Mouse (Mus musculus): ENCODE measurements around the gene Speer4c. TPM values are rescaled to one million over a fixed set of nuclear protein-coding genes. Genes with fewer than 3 reads are reported as not detected.
"Not testable (repeated sequence)": the region's sequence is repeated elsewhere in the genome, so short reads cannot be mapped to it uniquely, and the experiment has no call there.

Gene Speer4c
- not detected in 2 replicates for polyA plus RNA-seq (2015; fragmentation: Nextera tagmentation; extraction: Ambion mirVana)

DNA sequence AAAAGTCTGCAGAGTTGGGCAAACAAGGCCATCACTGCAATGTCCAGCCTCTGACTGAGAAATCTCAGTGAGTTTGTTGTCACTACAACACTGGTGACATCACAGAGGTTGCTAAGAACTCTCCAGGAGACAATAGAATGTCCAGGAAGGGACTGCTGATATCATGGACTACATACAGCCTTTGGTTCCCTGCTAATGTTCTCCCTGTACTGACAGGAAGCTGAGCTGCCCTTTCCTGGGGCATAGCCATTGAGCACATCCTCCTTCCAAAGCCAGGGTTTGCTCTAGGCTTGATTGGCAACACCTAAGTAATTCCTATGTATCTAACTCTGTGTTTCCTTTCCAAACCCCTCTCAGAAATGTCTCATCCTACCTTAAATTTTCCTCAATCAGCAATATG lies at the start of gene Speer4c:
Gene Speer4c, minus strand, starts transcription at position 101 of the 400 bp plus-strand sequence.
- not testable (repeated sequence) for H3K27me3 ChIP-seq (ENCODE audit: insufficient read depth, low read length); H3K36me3 ChIP-seq (ENCODE audit: insufficient read depth, low read length); H3K9ac ChIP-seq (ENCODE audit: low read depth, low read length); H3K4me1 ChIP-seq (replicated peaks; ENCODE audit: insufficient read depth, low read length); DNase-seq (ENCODE audit: low spot score); H3K9me3 ChIP-seq (replicated peaks; ENCODE audit: low read length); H3K27ac ChIP-seq; H3K4me2 ChIP-seq (ENCODE audit: low read length); ATAC-seq (replicated peaks; ENCODE audit: low FRiP score, low read depth); H3K4me3 ChIP-seq (replicated peaks; ENCODE audit: low read depth, low read length)

DNA sequence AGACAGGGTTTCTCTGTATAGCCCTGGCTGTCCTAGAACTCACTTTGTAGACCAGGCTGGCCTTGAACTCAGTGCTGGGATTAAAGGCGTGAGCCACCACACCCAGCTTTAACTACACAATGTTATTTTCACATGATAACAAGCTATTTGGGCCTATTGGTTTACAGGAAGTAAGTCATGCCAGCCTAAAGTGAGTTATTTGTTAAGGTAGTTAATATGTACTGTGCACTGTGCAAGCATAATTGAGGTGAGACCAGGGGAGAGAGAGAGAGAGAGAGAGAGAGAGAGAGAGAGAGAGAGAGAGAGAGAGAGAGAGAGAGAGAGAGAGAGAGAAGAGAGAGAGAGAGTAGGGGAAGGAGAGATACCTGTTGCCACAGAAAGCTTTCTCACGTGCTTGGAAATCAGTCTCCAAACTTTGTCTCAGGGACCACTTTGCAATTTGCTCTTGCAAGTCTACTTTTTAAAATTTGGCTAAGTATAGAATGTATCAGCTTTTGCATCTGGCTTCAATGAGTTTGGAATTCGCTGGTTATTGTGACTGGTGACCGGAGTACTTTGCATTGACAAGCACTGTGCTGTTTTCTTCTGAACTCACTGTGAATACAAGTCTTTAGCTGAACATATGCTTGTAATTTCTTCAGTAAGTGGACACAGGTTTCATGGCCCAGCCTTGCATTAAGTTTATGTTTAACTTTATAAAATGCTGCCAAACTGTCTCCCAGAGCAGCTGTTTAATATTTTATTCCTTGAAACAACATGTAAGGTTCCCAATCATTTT lies 33.6 kb upstream of the Speer4c start:
- Histone ChIP-seq H3K4me3 (replicated peaks; ENCODE audit: low read depth, low read length) (no peak overlapping the region), H3K36me3 (ENCODE audit: insufficient read depth, low read length) (no peaks in the 10 kb centered on the region), H3K27ac (no peak overlapping the region), H3K4me1 (replicated peaks; ENCODE audit: insufficient read depth, low read length) (no peaks in the 10 kb centered on the region), H3K9ac (ENCODE audit: low read depth, low read length) (no peak overlapping the region), H3K9me3 (replicated peaks; ENCODE audit: low read length) (no peaks in the 10 kb centered on the region), H3K4me2 (ENCODE audit: low read length) (no peak overlapping the region), H3K27me3 (ENCODE audit: insufficient read depth, low read length) (no peaks in the 10 kb centered on the region)
- ATAC-seq (replicated peaks; ENCODE audit: low FRiP score, low read depth): no peak
- no peak for TF ChIP-seq CTCF (IDR thresholded peaks at IDR 0.05; ENCODE audit: low read depth)
- 65% methylated on average over 4 of the region's 4 CpGs for WGBS
- no peak for DNase-seq (ENCODE audit: low spot score)

DNA sequence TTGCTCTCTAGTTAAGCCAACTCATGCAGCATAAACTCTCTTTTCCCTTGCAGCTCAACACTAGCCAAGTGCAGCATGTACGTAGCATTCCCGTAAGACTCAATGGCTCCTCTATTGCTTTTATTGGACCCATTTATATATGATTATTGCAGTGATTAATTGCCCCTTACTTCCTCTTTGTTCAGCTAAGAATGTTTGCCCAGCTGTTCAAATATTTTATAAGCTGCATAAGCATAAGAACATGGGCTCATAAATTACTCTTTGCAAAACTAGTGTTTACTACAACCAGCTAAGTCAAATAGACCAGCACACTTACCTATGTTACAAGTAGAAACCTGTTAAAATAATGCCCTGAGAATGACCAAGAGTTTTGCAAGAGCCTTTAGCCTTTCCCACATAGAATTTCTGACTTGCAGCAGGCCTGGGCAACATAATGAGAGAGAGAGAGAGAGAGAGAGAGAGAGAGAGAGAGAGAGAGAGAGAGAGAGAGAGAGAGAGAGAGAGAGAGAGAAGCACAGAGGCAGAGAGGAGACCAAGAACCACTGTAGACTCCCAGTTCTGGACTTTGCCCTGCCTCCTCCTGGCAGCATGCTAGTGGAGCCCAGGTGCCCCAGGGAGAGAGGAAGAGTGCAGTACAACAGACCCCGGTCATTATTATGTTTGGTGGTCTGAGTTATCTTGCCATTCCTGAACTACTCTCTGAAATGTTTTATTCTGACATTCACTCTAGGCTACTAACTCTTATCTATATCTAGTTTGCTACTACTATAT lies 20.2 kb upstream of the Speer4c start:
- 47% methylated on average over 3 of the region's 3 CpGs for WGBS
- H3K4me1 ChIP-seq (replicated peaks; ENCODE audit: insufficient read depth, low read length): no peaks in the 10 kb centered on the region
- H3K4me2 ChIP-seq (ENCODE audit: low read length): no peak overlapping the region
- H3K27ac ChIP-seq: no peak overlapping the region
- no peak for TF ChIP-seq CTCF (IDR thresholded peaks at IDR 0.05; ENCODE audit: low read depth)
- no peak overlapping the region for H3K9ac ChIP-seq (ENCODE audit: low read depth, low read length)
- no peaks in the 10 kb centered on the region for H3K36me3 ChIP-seq (ENCODE audit: insufficient read depth, low read length)
- ATAC-seq (replicated peaks; ENCODE audit: low FRiP score, low read depth) (no peak), DNase-seq (ENCODE audit: low spot score) (peak; percentile 87)
- H3K27me3 ChIP-seq (ENCODE audit: insufficient read depth, low read length): no peaks in the 10 kb centered on the region
- H3K4me3 ChIP-seq (replicated peaks; ENCODE audit: low read depth, low read length): no peak overlapping the region
- no peaks in the 10 kb centered on the region for H3K9me3 ChIP-seq (replicated peaks; ENCODE audit: low read length)

DNA sequence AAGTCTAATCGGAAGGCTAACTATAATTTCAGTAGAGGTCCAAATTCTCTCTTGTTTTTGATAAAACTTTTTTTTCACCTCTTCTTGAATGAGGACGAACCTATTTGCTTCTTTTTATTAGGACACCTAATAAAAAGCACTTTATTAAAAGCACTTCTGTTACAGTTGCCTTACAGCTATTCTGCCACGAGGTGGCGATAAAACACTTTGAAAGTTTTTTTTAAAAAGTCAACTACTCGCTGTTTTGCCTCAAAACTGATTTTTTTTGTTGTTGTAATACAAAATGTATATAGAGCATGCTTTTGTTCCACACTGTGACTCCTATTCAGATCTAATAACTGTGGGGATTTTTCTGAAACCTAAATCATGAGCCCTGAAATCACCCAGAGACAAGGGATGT lies 11.2 kb downstream of the Speer4c start:
- 23% methylated on average over 5 of the region's 5 CpGs for WGBS
- H3K36me3 ChIP-seq (ENCODE audit: insufficient read depth, low read length); DNase-seq (ENCODE audit: low spot score): not testable (repeated sequence)

DNA sequence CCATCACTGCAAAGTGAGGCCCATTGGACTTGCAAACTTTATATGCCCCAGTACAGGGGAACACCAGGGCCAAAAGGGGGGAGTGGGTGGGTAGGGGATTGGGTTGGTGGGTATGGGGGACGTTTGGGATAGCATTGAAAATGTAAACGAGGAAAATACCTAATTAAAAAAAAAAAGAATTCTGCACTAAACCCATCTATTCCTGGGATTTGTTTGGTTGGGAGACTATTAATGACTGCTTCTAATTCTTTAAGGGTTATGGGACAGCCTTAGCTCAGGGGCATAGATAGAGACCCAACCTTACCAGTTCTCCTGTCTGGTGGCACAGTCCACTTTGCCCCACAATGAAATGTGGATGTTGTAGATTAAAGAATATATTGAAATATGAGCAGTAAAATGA lies 16.4 kb downstream of the Speer4c start:
- not testable (repeated sequence) for H3K9ac ChIP-seq (ENCODE audit: low read depth, low read length); H3K9me3 ChIP-seq (replicated peaks; ENCODE audit: low read length); H3K27me3 ChIP-seq (ENCODE audit: insufficient read depth, low read length); H3K4me3 ChIP-seq (replicated peaks; ENCODE audit: low read depth, low read length); H3K27ac ChIP-seq; DNase-seq (ENCODE audit: low spot score); H3K4me2 ChIP-seq (ENCODE audit: low read length); H3K36me3 ChIP-seq (ENCODE audit: insufficient read depth, low read length); H3K4me1 ChIP-seq (replicated peaks; ENCODE audit: insufficient read depth, low read length)
- WGBS: 31% methylated on average over 2 of the region's 2 CpGs
- peak; percentile 66; the same call in 1 of the 2 replicates for ATAC-seq (replicated peaks; ENCODE audit: low FRiP score, low read depth)

More for the DNA sequence above, 11.2 kb downstream of the Speer4c start:
- not testable (repeated sequence) for H3K27ac ChIP-seq; H3K4me2 ChIP-seq (ENCODE audit: low read length); H3K4me1 ChIP-seq (replicated peaks; ENCODE audit: insufficient read depth, low read length); H3K4me3 ChIP-seq (replicated peaks; ENCODE audit: low read depth, low read length); H3K9ac ChIP-seq (ENCODE audit: low read depth, low read length); ATAC-seq (replicated peaks; ENCODE audit: low FRiP score, low read depth); H3K27me3 ChIP-seq (ENCODE audit: insufficient read depth, low read length); H3K9me3 ChIP-seq (replicated peaks; ENCODE audit: low read length)
- TF ChIP-seq CTCF (IDR thresholded peaks at IDR 0.05; ENCODE audit: low read depth): peak; percentile 57

DNA sequence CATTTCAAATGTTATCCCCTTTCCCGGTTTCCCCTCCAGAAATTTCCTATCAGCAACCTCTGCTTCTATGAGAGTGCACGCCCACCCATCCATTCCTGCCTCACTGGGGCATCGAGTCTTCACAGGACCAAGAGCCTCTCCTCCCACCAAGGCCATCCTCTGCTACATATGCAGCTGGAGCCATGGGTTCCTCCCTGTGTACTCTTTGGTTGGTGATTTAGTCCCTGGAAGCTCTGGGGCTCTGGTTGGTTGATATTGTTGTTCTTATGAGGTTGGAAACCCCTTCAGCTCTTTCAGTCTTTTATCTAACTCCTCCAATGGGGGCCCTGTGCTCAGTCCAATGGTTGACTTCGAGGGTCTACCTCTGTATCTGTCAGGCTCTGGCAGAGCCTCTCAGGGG lies 22.2 kb downstream of the Speer4c start:
- not testable (repeated sequence) for DNase-seq (ENCODE audit: low spot score); H3K4me1 ChIP-seq (replicated peaks; ENCODE audit: insufficient read depth, low read length); H3K4me2 ChIP-seq (ENCODE audit: low read length); H3K9ac ChIP-seq (ENCODE audit: low read depth, low read length); H3K27me3 ChIP-seq (ENCODE audit: insufficient read depth, low read length); H3K4me3 ChIP-seq (replicated peaks; ENCODE audit: low read depth, low read length); H3K27ac ChIP-seq; ATAC-seq (replicated peaks; ENCODE audit: low FRiP score, low read depth); H3K9me3 ChIP-seq (replicated peaks; ENCODE audit: low read length); H3K36me3 ChIP-seq (ENCODE audit: insufficient read depth, low read length)
- WGBS: 79% methylated on average over 4 of the region's 4 CpGs

DNA sequence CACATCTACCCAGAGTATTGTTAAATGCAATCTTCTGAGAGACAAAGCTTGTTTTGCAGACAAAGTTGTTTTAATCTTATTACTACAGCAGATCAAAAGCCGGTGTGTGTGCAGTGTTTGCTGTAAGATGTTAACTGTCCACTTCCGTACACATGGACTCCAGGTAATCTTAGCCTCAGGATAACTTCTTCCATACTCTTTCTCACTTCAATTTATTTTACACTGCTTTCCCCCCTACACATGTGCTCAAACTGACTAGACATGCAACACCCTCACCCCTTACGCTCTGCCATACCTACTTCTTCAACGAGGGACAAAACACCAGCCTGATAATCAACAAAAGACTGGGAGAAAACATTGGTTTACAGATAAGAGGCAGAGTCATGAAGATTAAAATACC lies 23.2 kb downstream of the Speer4c start:
- not testable (repeated sequence) for H3K27me3 ChIP-seq (ENCODE audit: insufficient read depth, low read length); ATAC-seq (replicated peaks; ENCODE audit: low FRiP score, low read depth); DNase-seq (ENCODE audit: low spot score); H3K4me1 ChIP-seq (replicated peaks; ENCODE audit: insufficient read depth, low read length); H3K36me3 ChIP-seq (ENCODE audit: insufficient read depth, low read length); H3K27ac ChIP-seq; H3K9ac ChIP-seq (ENCODE audit: low read depth, low read length); H3K9me3 ChIP-seq (replicated peaks; ENCODE audit: low read length); H3K4me3 ChIP-seq (replicated peaks; ENCODE audit: low read depth, low read length); H3K4me2 ChIP-seq (ENCODE audit: low read length)
- WGBS: 75% methylated on average over 4 of the region's 4 CpGs

DNA sequence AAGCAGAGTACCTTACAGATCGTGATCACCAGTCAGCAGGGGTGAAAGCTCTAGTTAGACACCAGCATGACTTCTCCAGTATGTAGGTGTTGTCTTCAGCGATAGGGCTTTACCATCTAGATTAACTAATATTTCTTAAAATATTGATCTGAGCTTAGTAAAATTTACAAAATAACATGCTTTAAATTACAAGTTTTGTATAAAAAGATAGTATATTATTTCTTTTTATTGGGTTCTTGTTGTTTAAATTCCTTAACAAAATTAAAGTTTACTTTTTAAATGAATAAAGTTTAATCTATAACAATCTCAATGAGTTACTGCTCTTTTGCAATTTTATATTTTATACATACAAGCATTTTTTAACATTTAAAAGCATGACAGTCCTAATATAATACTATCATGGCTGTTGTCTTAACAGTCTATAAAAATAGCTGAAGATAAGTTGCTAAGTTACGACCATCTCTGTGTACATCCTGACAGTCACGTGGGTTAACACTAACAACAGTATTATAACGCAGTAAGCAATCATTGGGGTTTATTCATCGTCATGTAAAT lies 24.3 kb downstream of the Speer4c start:
- 73% methylated on average over 6 of the region's 6 CpGs for whole genome bisulfite sequencing
- H3K9ac ChIP-seq (ENCODE audit: low read depth, low read length); H3K4me2 ChIP-seq (ENCODE audit: low read length); H3K27me3 ChIP-seq (ENCODE audit: insufficient read depth, low read length); H3K27ac ChIP-seq; H3K36me3 ChIP-seq (ENCODE audit: insufficient read depth, low read length); H3K4me3 ChIP-seq (replicated peaks; ENCODE audit: low read depth, low read length); H3K4me1 ChIP-seq (replicated peaks; ENCODE audit: insufficient read depth, low read length); H3K9me3 ChIP-seq (replicated peaks; ENCODE audit: low read length): not testable (repeated sequence)
- peak; percentile 87 for ATAC-seq (replicated peaks; ENCODE audit: low FRiP score, low read depth)
- DNase-seq (ENCODE audit: low spot score): peak; percentile 27

Measured in kidney, postnatal 0 days (tissue).